Mouse (Mus musculus) right cerebral cortex, postnatal 36 days (tissue): ENCODE results near the gene St6gal1.

Source experiments
- DNase-seq, 2 experiments: peaks; one replicate each; pipeline ENCODE4 v3.0.0; 2022; ENCODE audit warnings: low spot score in 2 of 2, mixed read lengths in 1 of 2

Gene St6gal1

GRCm38 (mm10) chr16:23223166-23223870, 1.2 kb upstream of the St6gal1 start:
- peak in 1 of 2 experiments; percentile 14 for DNase-seq

- no peak for DNase-seq
Observed at GRCm38 (mm10) chr16:23223871-23224469, 570 bp upstream of the St6gal1 start.

DNA sequence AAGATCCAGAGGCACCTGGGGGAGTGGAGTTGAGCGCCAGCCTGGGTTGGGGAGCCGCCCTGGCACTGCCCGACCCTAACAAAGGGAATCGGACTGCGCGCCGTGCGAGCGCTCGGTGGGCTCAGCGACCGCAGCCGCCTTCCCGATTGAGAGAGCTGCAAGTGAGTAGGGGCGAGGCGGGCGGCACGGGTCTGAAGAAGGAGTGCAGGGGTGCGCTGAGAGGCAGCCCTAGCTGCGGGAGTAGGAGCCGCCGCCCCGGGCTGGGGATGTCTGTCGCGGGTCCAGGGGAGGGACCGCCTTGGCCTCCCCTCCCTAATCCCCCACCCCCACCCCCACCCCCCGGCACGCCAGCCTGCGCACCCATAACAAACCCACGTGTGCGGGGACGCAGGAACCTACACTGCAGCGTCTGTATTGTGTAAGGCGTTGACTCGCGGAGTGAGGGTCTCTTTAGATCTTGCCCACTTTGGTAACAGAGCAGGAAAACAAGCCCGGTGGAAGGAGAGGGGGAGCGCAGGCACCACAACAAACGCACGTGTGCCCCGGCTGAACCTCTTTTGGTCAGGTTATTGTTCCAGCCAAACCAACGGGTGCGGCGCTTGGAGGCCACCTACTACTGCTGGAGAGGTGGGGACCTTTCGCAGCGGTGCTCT, 655 bp downstream of the St6gal1 start:
- no peak for DNase-seq

GRCm38 (mm10) chr16:23225821-23226600, 1.5 kb downstream of the St6gal1 start:
- peak in 1 of 2 experiments; percentile 48 for DNase-seq

- no peak for DNase-seq
Observed at GRCm38 (mm10) chr16:23226601-23227351, 2.2 kb downstream of the St6gal1 start.

DNA sequence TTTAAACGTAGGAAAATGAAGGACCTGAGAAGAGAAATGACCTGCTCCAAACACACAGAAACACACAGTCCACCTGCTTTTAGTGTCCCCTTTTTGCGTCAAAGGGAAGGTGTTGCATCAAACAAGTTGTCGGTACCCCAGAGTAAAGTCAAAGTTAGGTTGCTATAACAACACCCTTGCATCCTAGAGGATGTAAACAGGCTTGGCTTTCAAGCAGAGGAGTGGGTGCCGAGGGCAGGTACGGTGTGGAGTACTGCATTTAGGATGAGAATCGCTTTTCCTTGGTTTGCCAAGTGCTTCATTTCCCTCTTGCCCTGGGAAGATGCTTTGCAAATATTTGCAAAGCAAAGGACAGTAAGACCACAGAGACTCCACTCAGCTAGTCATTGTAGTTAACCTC, 3.3 kb downstream of the St6gal1 start:
- no peak for DNase-seq

DNA sequence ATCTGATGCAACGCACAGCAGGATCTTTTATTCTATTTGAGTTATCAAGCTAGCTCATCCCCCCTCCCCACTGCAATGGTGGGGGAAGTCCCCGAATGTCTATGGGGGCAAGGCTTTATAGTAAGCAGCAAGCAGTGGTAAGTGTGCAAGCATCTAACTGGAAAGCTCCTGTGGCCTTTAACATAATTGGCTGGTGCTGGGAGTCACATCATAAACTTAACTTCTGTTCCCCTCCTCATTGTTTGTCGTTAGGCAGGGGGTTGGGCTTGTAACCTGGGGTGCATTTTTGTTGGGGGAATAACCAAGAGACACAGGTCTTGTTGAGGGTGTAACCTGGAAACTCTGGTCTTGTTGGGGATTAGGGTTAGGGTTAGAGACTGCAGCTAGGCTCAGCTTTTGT, 3.9 kb downstream of the St6gal1 start:
- no peak for DNase-seq

GRCm38 (mm10) chr16:23229945-23230344, 5.4 kb downstream of the St6gal1 start:
- DNase-seq = no peak

GRCm38 (mm10) chr16:23231168-23231567, 6.6 kb downstream of the St6gal1 start:
- DNase-seq = no peak

- DNase-seq = no peak
Observed at GRCm38 (mm10) chr16:23232691-23233090, 8.2 kb downstream of the St6gal1 start.

DNA sequence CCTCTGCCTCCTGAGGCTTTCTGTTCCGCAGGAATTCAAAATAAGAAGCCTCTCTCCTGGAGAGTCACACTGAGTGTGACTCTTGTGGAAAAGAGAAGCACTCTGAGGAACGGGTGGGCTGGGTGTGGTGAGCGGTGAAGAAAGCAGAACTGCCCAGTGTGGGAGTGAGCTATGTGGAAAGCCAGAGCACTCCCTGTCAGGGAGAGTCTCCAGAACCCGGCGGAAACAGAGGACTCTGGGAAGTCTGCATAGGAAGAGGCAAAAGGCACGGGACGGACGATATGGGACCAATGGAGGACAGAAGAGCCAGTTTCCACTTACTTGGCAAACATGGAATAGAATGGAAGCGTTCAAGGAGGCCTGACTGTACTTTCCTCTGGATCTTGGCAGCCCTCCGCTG, 9.0 kb downstream of the St6gal1 start:
- no peak for DNase-seq

DNA sequence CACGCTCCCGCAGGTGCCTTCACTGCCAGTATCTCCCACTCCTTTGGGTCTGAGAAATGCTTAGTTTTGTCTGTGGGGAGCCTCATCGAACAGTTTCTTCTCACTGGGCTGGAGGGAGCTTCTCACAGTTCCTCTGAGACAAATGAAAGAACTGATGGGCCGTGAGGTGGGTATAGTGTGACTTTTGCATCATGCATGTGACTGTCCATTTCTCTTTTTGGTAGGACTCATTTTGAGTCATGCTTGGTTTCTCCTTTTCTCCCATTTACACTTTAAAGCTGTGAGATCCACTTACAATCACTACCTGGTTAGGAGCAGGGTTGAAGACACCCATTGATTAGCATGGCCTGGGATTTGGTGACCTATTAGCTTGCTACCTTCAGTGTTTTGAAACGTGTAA, 10.0 kb downstream of the St6gal1 start:
- DNase-seq = no peak

DNA sequence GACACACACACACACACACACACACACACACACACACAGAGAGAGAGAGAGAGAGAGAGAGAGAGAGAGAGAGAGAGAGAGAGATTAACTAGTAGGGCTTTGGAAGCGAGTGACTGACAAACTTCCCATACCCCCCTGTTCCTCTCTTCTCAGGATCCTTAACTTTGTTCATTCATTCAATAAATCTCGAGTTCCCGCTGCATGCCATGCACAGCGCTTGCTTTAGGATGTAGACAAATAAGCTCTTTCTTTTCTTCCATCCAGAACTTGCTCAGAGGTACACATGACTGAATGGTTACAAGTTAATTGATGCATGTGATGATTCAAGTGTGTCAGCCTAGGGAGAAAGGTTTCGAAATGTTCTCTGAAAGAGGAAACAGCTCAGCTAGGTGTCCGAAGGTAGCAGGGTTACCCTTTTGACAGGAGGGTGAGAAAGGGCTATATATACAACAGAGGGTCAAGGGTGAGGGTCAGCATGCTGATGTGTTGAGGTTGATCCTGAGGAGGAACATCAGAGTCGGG, 10.7 kb downstream of the St6gal1 start:
- no peak for DNase-seq

- DNase-seq = no peak
Observed at GRCm38 (mm10) chr16:23239583-23239982, 15.0 kb downstream of the St6gal1 start.

GRCm38 (mm10) chr16:23240049-23240949, 15.8 kb downstream of the St6gal1 start:
- peak; percentile 75 to 82 for DNase-seq

GRCm38 (mm10) chr16:23240950-23241259, 16.4 kb downstream of the St6gal1 start:
- no peak for DNase-seq

- DNase-seq = no peak
Observed at GRCm38 (mm10) chr16:23243726-23244425, 19.3 kb downstream of the St6gal1 start.

DNA sequence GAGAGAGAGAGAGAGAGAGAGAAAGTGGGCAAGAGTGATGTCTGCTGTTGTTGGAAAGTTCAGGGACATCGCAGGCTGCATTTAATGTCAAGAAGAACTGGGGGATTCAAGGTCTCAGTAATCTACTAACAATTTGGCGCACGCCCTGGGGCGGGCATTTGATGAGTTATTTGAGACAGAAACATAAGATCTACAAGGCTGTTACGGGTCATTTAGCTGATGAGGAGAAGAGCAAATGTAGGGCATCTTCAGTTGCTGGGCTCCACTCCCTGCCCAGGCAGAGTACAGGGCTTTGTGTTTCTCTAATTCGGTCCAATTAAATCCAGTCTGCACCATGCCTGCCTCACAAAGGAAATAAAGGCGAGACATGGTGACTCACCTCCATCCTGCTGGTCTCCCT, 19.9 kb downstream of the St6gal1 start:
- DNase-seq = no peak

- no peak for DNase-seq
Observed at GRCm38 (mm10) chr16:23249285-23249684, 24.7 kb downstream of the St6gal1 start.

GRCm38 (mm10) chr16:23249762-23250161, 25.2 kb downstream of the St6gal1 start:
- no peak for DNase-seq
